Mouse (Mus musculus) left cerebral cortex, postnatal 25 days (tissue): ENCODE data around the gene Sh3bp2. TPM values are rescaled to one million over a fixed set of nuclear protein-coding genes. Genes with fewer than 3 reads are reported as not detected.

Source experiments
- DNase-seq, 2 experiments: peaks; one replicate each; pipeline ENCODE4 v3.0.0; 2022; ENCODE audit warnings: low spot score in 2 of 2, mixed read lengths in 1 of 2
- intact Hi-C: fragments of 180-260 bp; cut with DNase I; formaldehyde crosslinking; loops from one replicate; pipeline ENCODE4 v1.15.1; 2025
- total RNA-seq, 2 experiments: library from RNA; stranded (reverse); gene quantifications; 2 replicates each; pipeline ENCODE4 v1.2.3; 2021

Sh3bp2 gene
- total RNA-seq = 1 to 10 TPM; 2.1 to 4.9 TPM

DNA sequence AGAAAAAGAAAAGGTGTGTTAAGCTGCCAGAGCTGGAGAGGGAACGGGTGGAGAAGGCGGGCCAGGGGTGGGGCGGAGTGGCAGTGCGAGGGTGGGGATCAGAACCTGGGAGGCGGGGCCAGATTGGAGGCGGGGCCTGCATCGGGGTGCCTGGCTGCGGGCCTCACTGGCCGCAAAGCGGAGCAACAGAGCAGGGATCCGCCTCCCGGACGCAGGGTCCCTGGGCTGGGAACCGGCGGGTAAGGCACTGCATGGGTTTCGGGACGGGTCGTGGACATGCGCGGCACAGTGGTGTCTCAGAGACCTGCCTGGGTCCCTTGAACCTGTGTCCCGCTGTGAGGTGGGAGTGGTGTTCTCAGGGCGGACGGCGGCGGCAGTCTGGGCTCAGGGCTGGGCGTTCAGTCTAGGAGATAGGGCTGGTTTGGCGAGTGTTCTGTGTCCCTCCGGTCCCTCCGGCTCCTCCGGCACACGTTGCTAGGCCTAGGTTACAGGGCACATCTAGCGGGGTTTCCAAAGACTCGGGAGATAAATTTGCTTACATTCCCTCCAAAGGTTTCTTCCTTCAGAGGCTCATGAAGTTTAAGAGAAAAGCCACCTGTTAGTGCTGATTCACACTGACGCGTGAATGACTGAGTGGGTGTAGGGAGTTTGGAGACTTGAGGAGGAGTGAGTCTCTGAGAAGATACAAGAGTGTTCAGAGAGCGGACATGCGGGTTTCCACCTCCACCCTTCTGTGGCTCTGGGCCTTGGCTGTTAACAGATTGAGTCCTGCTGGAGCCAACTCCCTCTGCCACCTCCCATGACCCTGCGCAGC is at the start of gene Sh3bp2:
Sh3bp2 (plus strand) TSS at position 176 of the 814 bp plus-strand sequence.
- intact Hi-C loops = no loop called here
- DNase-seq = peak; percentile 78 to 83

GRCm38 (mm10) chr5:34480926-34481325 is 44.7 kb upstream of the Sh3bp2 start:
- intact Hi-C loops = no loop called here

GRCm38 (mm10) chr5:34485731-34486130 is 39.9 kb upstream of the Sh3bp2 start:
- intact Hi-C loops = no loop called here
- DNase-seq = no peak

More at GRCm38 (mm10) chr5:34480926-34481325, 44.7 kb upstream of the Sh3bp2 start:
- DNase-seq = no peak

- peak; percentile 38 to 62 for DNase-seq
- intact Hi-C loops = no loop called here
These were observed 38.1 kb upstream of the Sh3bp2 start for GRCm38 (mm10) chr5:34487320-34488090.

- DNase-seq = no peak
- intact Hi-C loops = no loop called here
These were observed 36.8 kb upstream of the Sh3bp2 start for GRCm38 (mm10) chr5:34488741-34489417.

DNA sequence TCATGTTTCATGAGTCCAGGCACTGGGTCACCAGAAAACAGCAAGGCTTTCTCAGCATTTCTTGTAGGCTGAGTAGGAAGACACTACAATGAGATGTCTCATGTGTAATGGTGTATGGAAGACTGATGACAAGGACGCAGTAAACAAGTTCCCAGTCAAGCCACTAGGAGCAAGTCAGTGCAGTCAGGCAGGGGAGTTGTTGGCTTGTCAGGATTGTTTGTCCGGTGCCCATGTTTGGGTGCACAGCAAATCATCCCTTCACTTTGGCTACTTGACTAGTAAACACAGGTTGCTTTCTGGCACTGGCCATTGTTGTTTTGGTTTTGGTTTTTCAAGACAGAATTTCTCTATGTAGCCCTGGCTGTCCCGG is 36.2 kb upstream of the Sh3bp2 start:
- intact Hi-C loops = no loop called here
- no peak for DNase-seq

GRCm38 (mm10) chr5:34496745-34497144 is 28.9 kb upstream of the Sh3bp2 start:
- intact Hi-C loops = no loop called here
- no peak for DNase-seq

GRCm38 (mm10) chr5:34500886-34501285 is 24.8 kb upstream of the Sh3bp2 start:
- DNase-seq = no peak
- intact Hi-C loops = no loop called here

DNA sequence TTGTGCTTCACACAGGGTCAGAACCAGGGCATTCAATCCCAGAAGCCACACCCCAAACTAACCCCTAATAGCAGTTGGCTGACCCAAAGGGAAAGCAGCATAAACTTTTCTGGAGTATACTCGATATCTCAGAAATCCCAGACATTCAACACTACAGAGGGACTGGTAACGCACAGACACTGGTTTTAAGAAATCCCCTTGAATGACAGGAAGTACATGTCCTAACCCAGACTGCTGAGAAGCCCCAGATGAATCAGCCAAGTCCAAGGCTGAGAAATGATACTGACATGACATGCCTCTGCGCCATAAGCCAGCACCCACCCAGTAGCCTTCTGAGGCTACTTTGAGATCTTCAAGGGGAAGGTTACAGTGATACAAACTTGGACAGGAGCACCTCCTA is 24.1 kb upstream of the Sh3bp2 start:
- no peak for DNase-seq
- intact Hi-C loops = no loop called here

- intact Hi-C loops = no loop called here
- DNase-seq = no peak
These were observed 23.2 kb upstream of the Sh3bp2 start for GRCm38 (mm10) chr5:34502411-34502810.

GRCm38 (mm10) chr5:34502821-34503220 is 22.8 kb upstream of the Sh3bp2 start:
- DNase-seq = no peak
- intact Hi-C loops = no loop called here

DNA sequence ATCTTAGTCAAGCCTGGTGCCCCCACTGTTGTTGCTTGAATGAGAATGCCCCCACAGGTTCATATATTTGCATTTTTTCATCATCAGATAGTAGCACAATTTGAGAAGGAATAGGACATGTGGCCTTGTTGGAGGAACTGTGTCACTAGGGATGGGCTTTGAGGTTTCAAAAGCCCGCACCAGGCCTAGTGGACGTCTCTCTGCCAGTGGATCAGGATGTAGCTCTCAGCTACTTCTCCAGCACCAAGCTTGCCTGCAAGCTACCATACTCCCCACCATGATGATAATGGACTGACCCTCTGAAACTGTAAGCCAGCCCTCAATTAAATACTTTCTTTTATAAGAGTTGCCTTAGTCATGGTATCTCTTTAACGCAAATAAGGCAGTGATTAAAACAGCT is 13.2 kb upstream of the Sh3bp2 start:
- intact Hi-C loops = no loop called here
- DNase-seq = no peak

DNA sequence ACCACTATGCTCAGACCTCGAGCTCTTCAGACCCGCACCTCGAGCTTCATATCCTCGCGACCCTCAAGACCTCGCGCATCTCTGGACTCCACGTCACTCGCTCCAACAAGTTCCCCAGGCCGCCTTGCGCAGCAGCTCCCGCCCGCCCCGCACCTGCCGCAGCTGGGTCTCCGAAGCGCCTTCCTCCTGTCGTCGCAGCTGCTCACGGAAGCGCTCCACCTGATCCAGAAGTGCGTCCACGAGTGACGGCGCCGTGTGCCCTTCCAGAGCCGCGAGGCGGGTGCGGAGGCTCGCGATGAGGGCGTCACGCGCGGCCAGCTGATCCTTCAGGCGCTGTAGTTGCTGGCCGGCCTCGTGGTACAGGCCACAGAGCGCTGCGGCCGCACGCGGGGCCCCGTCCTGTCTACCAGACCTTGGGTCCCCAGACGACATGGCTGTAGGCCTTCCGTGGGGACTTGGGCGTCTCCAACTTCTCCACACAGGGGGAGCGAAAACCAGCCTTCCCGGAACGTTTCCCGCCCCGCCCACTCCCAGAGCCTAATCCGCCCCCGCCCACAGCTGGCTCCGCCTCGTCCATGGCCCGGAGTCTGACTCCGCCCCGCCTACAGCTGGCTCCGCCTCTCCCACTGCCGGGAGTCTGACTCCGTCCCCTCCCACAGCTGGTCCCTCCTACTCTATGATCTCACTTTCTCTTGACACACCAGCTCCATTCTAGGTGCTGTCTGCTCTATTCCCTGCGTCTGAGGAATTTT is 12.0 kb upstream of the Sh3bp2 start, which contains the start of gene Tnip2:
Tnip2 (minus strand) TSS at position 526 of the 752 bp plus-strand sequence.
- intact Hi-C loops = no loop called here
- DNase-seq = peak; percentile 91 to 95

DNA sequence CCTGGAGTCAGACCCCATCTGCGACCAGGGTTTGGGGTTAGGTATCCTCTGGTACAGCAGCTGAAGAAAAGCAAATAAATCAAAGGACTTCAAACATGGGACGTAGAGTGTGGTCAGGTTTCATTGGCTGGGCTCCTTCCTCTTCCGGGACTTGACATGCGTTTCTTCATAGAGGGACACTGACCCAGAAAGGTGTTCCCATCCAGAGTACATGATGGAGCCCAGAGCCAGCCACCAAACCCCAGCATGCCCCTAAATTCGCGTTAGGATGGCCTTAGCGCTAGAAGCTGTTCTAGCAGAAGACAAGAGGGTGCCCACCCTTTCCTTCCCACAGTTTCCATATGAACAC is 11.4 kb upstream of the Sh3bp2 start:
- DNase-seq = no peak
- intact Hi-C loops = no loop called here

- intact Hi-C loops = no loop called here
- no peak for DNase-seq
These were observed 10.5 kb upstream of the Sh3bp2 start for GRCm38 (mm10) chr5:34515096-34515495.

DNA sequence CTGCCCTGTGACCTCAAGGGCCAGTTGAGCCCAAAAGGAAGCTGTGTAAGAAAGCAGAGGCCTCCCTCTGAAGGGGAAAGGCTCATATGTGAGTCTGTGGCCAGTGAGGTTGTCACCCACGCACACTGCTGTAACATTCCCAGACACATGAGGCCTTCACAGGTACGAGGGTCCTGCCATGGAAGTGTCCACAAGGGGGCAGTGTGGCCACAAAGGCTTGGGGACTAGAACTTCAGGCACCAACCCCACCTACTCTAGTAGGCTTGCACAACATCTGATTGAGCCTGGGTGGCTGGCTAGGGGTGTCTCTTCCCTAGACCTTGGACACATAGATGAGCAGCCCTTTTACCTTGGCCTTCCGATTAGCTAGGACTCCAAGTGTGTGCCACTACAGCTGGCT is 7.7 kb upstream of the Sh3bp2 start:
- intact Hi-C loops = loop anchor here (2.0 kb wide), 2 partner anchors 55 to 119 kb away; partner anchors contain the start of genes Add1 and Mfsd10
- DNase-seq = peak; percentile 61 to 70

DNA sequence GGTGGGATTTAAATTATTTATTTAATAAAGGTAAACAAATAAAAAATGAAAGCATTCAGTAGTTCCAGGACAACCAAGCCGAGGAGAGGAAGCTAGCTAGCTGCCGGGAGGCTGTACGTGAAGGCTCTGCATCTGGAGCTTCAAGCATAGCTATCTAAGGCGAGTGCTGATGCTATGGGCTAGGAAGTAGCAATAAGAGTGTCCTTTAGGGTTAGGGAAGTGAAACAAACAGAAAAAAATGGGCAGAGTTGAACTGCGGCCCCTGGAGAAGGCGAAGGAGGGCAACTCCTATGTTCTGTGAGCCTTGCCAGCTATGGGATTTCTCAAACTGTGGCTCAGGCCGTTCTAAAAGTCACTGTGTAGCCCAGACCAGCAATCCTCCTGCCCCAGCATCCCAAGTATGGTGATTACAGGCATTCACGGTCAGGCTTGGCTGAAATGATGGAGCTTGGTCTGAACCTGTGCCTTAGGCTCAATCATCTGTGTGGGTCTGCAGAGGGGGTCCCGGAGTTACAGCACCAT is 6.2 kb upstream of the Sh3bp2 start:
- DNase-seq = no peak
- intact Hi-C loops = loop anchor here (2.0 kb wide), 1 partner anchor 53 kb away; the partner anchor contains the start of gene Add1

GRCm38 (mm10) chr5:34520458-34521209 is 5.0 kb upstream of the Sh3bp2 start:
- no peak for DNase-seq
- intact Hi-C loops = no loop called here

DNA sequence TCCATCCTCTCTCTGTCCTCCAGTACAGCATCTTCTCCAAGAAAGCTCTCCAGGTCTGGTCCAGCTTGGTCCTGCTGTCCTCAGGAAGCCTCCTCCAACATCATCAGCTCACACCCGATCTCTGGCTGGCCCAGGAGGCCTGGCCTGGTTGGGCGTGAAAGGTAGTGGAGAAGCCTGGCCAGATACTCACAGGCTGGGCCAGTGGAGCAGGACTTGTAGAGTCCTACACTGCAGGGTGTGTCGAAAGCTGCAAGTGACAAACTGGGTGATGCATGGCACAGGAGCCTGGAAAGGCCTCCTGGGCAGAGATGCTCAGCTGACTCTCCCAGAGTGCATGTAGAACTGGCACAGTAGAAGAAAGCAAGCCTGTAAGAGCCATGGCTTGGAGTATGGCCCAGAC is 4.3 kb upstream of the Sh3bp2 start:
- DNase-seq = no peak
- intact Hi-C loops = no loop called here
